23 mouse cellular contexts compared by ENCODE assay signal in the genomic region with DNA sequence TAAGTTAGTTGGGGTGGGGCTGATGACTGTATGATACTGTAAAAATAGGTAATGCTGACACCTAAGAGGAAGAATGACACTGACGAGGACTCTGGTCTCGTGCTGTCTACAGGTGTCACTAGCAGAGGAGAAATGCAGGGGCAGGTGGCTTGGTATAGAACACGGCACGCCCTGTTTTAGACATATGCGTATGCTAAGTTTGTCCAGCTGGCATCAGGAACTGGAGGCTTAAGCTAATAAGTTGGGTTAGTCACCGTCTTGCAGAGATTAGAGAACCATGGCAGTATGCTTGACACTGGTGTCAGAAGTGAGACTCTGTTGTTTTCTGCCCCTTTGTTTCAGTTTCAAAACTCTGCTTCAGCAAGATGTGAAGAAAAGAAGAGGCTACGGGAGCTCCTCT. TPM values are rescaled to one million over a fixed set of nuclear protein-coding genes. Genes with fewer than 3 reads are reported as not detected.
DNase-seq lines count a peak whose midpoint lies in the region; ATAC-seq and TF ChIP-seq lines count a peak whose summit lies in the region.
"Had no signal": no experiment of that assay in that cellular context is flagged by ENCODE, and none has a peak within 500 bp of the region (broad histone marks: within the 10 kb centered on the region; RNA-seq: fewer than 3 reads in every experiment).

No protein-coding gene starts in this region.

- no peaks in the 10 kb centered on the region for H3K27me3 ChIP-seq in liver, postnatal 0 days (ENCODE audit: insufficient read depth, low read length)
- H3K27me3 ChIP-seq in liver, embryonic 12.5 days (replicated peaks): no peaks in the 10 kb centered on the region
- no peaks in the 10 kb centered on the region for H3K27me3 ChIP-seq in stomach, postnatal 0 days (ENCODE audit: control insufficient read depth, insufficient read depth, low read length)
- H3K27me3 ChIP-seq: CH12.LX, Patski had no signal

- no peak for ATAC-seq in liver, postnatal 0 days
- ATAC-seq in liver, embryonic 12.5 days: no peak
- peak; percentile 53 for ATAC-seq in stomach, postnatal 0 days (ENCODE audit: low FRiP score, low TSS enrichment)
- ATAC-seq: activated CD4-positive, CD25-positive, alpha-beta regulatory T cell, adult 4 months; CD4-positive, CD25-positive, alpha-beta regulatory T cell, adult 4 months; Patski had no signal

- TF ChIP-seq CTCF in liver, postnatal 0 days (IDR thresholded peaks at IDR 0.05; ENCODE audit: low read depth): no peak
- no peak for TF ChIP-seq CTCF in stomach, postnatal 0 days (IDR thresholded peaks at IDR 0.05; ENCODE audit: low read depth)
- TF ChIP-seq CTCF in gastrocnemius, adult 2 months (IDR thresholded peaks at IDR 0.05): no peak

- H3K9me3 ChIP-seq in liver, postnatal 0 days (ENCODE audit: low read length): no peaks in the 10 kb centered on the region
- no peaks in the 10 kb centered on the region for H3K9me3 ChIP-seq in liver, embryonic 12.5 days (replicated peaks)
- no peaks in the 10 kb centered on the region for H3K9me3 ChIP-seq in stomach, postnatal 0 days (ENCODE audit: control insufficient read depth, low read length)
- H3K9me3 ChIP-seq: G1E had no signal

- peaks cover 44% of the 10 kb centered on the region for H3K36me3 ChIP-seq in liver, postnatal 0 days (replicated peaks; ENCODE audit: insufficient read depth, low read length)
- peaks cover 60% of the 10 kb centered on the region for H3K36me3 ChIP-seq in liver, embryonic 12.5 days
- peaks cover 17% of the 10 kb centered on the region; the same call in 1 of the 2 replicates for H3K36me3 ChIP-seq in stomach, postnatal 0 days (ENCODE audit: control insufficient read depth, insufficient read depth, low read length)

- intact Hi-C loops in gastrocnemius, adult 2 months (cut with DNase I): loop anchor here (10.0 kb wide), 1 partner anchor 503 kb away; a partner anchor contains a TSS

- peaks cover 40% of the 10 kb centered on the region for H3K4me1 ChIP-seq in liver, postnatal 0 days (ENCODE audit: insufficient read depth)
- H3K4me1 ChIP-seq in liver, embryonic 12.5 days: peaks cover 29% of the 10 kb centered on the region
- no peaks in the 10 kb centered on the region for H3K4me1 ChIP-seq in stomach, postnatal 0 days (replicated peaks; ENCODE audit: control insufficient read depth, insufficient read depth)

- H3K4me2 ChIP-seq in liver, postnatal 0 days (ENCODE audit: low read depth, low read length): peak overlapping the region; percentile 85
- H3K4me2 ChIP-seq in liver, embryonic 12.5 days: no peak overlapping the region
- H3K4me2 ChIP-seq in stomach, postnatal 0 days (replicated peaks; ENCODE audit: low read depth): no peak overlapping the region

- H3K27ac ChIP-seq in liver, postnatal 0 days (ENCODE audit: low read depth): peak overlapping the region; percentile 1; the same call in 1 of the 2 replicates
- H3K27ac ChIP-seq in liver, embryonic 12.5 days: no peak overlapping the region
- peak overlapping the region; percentile 65 for H3K27ac ChIP-seq in stomach, postnatal 0 days (replicated peaks)
- H3K27ac ChIP-seq in gastrocnemius, adult 2 months: no peak overlapping the region

- DNase-seq in liver, postnatal 0 days: no peak
- peak; percentile 6 for DNase-seq in induced T-regulatory cell, adult 2 months (ENCODE audit: low read depth)
- DNase-seq in stomach, postnatal 0 days (ENCODE audit: low spot score): peak; percentile 53
- no peak for DNase-seq in kidney, adult 18-20 months
- DNase-seq in gastrocnemius, adult 2 months: no peak
- DNase-seq: adrenal gland, adult 2 months; adrenal gland, adult 8-10 months; adrenal gland, postnatal 10 days; adrenal gland, postnatal 14 days; adrenal gland, postnatal 25 days; adrenal gland, postnatal 36 days; B cell, adult 2 months; cerebellum, adult 11 months; cerebellum, adult 11-12 months; cerebellum, adult 18-20 months had no signal

- WGBS in liver, postnatal 0 days (ENCODE audit: insufficient replicate concordance): 86% methylated on average over 7 of the region's 7 CpGs
- 89% methylated on average over 7 of the region's 7 CpGs for WGBS in liver, embryonic 12.5 days (ENCODE audit: insufficient replicate concordance)
- WGBS in stomach, postnatal 0 days: 74% methylated on average over 7 of the region's 7 CpGs

- H3K9ac ChIP-seq in liver, postnatal 0 days (replicated peaks): no peak overlapping the region
- no peak overlapping the region for H3K9ac ChIP-seq in liver, embryonic 12.5 days
- H3K9ac ChIP-seq in stomach, postnatal 0 days (ENCODE audit: low read length): no peak overlapping the region

- no peak overlapping the region for H3K4me3 ChIP-seq in liver, postnatal 0 days (ENCODE audit: low read depth, low read length)
- H3K4me3 ChIP-seq in liver, embryonic 12.5 days: no peak overlapping the region
- no peak overlapping the region for H3K4me3 ChIP-seq in stomach, postnatal 0 days (ENCODE audit: low read depth, low read length)
- H3K4me3 ChIP-seq in gastrocnemius, adult 2 months: no peak overlapping the region

- no peak for TF ChIP-seq EP300 in liver, postnatal 0 days (IDR thresholded peaks at IDR 0.05; ENCODE audit: low read depth)
- no peak for TF ChIP-seq EP300 in stomach, postnatal 0 days (optimal IDR thresholded peaks at IDR 0.05)

RNA-seq across cellular contexts. Expression of a gene that starts 3.3 kb away (rescaled TPM):
- polyA plus RNA-seq in liver, postnatal 0 days (2015; fragmentation: Nextera tagmentation; extraction: Ambion mirVana): 150 and 157 TPM in 2 replicates
- polyA plus RNA-seq in liver, embryonic 12.5 days (2016; fragmentation: Nextera tagmentation; extraction: Ambion mirVana): 133 and 142 TPM in 2 replicates
- polyA plus RNA-seq in stomach, postnatal 0 days (2015; fragmentation: Nextera tagmentation; extraction: Ambion mirVana): 351 and 372 TPM in 2 replicates
- 10 to 100 TPM; 73.5 to 91.1 TPM for total RNA-seq in gastrocnemius, adult 2 months (2021)

RNA-seq across cellular contexts. Expression of a gene that starts 6.7 kb away (rescaled TPM):
- 15.0 and 15.6 TPM in 2 replicates for polyA plus RNA-seq in liver, postnatal 0 days (2015; fragmentation: Nextera tagmentation; extraction: Ambion mirVana)
- polyA plus RNA-seq in liver, embryonic 12.5 days (2016; fragmentation: Nextera tagmentation; extraction: Ambion mirVana): 32.5 and 36.3 TPM in 2 replicates
- 27.6 and 28.7 TPM in 2 replicates for polyA plus RNA-seq in stomach, postnatal 0 days (2015; fragmentation: Nextera tagmentation; extraction: Ambion mirVana)
- 10 to 100 TPM; 30.3 to 40.0 TPM for total RNA-seq in gastrocnemius, adult 2 months (2021)

RNA-seq across cellular contexts. Expression of a gene that starts 37.2 kb away (rescaled TPM):
- 6.2 and 7.1 TPM in 2 replicates for polyA plus RNA-seq in liver, postnatal 0 days (2015; fragmentation: Nextera tagmentation; extraction: Ambion mirVana)
- 0.39 and 0.57 TPM in 2 replicates for polyA plus RNA-seq in liver, embryonic 12.5 days (2016; fragmentation: Nextera tagmentation; extraction: Ambion mirVana)
- 0.35 and 0.52 TPM in 2 replicates for polyA plus RNA-seq in stomach, postnatal 0 days (2015; fragmentation: Nextera tagmentation; extraction: Ambion mirVana)
- total RNA-seq in gastrocnemius, adult 2 months (2021): not detected
- polyA plus RNA-seq: G1E had no signal

RNA-seq across cellular contexts. Expression of a gene that starts 37.4 kb away (rescaled TPM):
- 4.5 and 6.2 TPM in 2 replicates for polyA plus RNA-seq in liver, postnatal 0 days (2015; fragmentation: Nextera tagmentation; extraction: Ambion mirVana)
- 0.25 and 0.26 TPM in 2 replicates for polyA plus RNA-seq in liver, embryonic 12.5 days (2016; fragmentation: Nextera tagmentation; extraction: Ambion mirVana)
- 1.5 and 1.7 TPM in 2 replicates for polyA plus RNA-seq in stomach, postnatal 0 days (2015; fragmentation: Nextera tagmentation; extraction: Ambion mirVana)
- total RNA-seq in gastrocnemius, adult 2 months (2021): under 1 TPM; 0.10 to 0.11 TPM
- total RNA-seq: CH12.LX, MEL had no signal
- polyA plus RNA-seq: C2C12, G1E had no signal

Comparison
In these comparisons a context has a peak if more than half of its experiments do, and no peak if none do; other contexts are left out.
1. H3K27ac ChIP-seq: peak in liver, postnatal 0 days (single experiment) and stomach, postnatal 0 days (single experiment); none in liver, embryonic 12.5 days (single experiment) and gastrocnemius, adult 2 months (single experiment).
2. DNase-seq: peak in induced T-regulatory cell, adult 2 months (single experiment) and stomach, postnatal 0 days (single experiment); none in liver, postnatal 0 days (single experiment), kidney, adult 18-20 months (single experiment) and gastrocnemius, adult 2 months (single experiment).